Mouse (Mus musculus) kidney, postnatal 4 days (tissue): ENCODE results near the gene Trim56.
"Not testable (repeated sequence)": the region's sequence is repeated elsewhere in the genome, so short reads cannot be mapped to it uniquely, and the experiment has no call there.

Source experiments
- DNase-seq, 2 experiments: peaks; one replicate each; pipeline ENCODE4 v3.0.0; 2021; ENCODE audit warnings: mixed read lengths in 2 of 2

Gene Trim56

DNA sequence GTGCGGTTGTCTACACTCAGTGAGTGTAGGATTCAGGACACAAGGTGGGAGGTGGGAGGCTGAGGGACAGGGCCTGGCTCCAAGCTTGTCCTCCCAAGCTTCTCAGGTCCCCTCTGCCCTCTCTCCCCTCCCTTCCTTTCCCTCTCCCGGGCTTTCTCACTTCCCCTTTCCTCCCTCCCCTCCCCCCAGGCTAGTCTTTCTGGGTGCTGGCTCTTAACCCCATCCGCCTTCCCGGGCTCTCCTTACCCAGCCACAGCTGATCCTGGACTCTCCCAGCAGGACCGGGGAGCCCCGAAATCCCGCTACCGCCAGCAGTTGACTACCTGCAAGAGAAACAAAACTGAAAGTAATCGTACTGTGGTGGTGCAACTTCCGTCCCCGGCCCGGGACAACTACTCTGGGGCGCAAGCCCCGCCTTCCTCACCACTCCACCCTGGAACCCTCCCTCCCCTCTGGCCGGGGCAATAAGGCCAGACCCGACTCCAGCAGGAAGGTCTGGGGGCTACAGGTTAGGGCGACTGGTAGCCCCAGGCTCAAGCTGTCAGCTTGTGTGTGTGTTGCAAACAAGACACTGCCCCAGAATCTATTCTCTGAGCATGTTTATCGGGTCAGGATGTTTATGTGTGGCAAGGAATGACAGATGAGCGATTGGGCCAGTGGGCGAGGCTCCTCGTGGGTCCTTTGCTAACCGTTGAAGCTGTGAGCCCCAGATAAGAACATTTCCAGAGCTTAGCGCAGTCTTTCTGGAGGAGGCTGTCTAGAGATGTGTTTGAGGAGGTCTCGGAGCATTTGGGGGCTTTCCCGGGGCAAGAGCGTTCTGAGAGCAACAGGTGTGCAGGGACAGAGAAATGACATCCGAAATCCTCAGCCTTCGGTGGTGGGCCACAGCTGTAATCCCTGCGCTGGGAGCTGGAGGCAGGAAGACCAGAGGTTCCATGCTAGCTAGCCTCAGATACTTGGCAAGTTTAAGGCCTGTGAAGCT lies at the start of gene Trim56:
TSS of gene Trim56 (minus strand) at position 344 of the 982 bp plus-strand sequence.
- peak; percentile 77 to 87 for DNase-seq

DNA sequence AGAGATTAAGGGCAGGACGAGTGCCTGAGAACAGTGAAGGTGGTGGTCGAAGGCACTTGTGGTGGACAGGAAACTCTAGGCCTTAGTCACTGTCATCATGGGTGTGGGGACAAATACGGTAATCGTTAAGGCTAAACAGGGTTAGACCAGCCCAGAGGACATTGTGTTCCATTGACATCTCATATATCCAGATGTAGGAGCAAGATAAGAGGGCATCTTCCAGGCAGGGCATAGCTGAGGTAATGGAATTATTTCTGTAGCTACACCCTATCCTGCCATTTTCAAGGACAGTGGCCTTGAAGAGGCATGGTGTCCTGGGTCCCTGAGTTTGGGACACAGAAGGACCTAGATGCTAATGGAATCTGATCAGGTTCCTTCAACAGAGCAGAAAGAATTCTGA lies 45.8 kb upstream of the Trim56 start:
- no peak for DNase-seq

DNA sequence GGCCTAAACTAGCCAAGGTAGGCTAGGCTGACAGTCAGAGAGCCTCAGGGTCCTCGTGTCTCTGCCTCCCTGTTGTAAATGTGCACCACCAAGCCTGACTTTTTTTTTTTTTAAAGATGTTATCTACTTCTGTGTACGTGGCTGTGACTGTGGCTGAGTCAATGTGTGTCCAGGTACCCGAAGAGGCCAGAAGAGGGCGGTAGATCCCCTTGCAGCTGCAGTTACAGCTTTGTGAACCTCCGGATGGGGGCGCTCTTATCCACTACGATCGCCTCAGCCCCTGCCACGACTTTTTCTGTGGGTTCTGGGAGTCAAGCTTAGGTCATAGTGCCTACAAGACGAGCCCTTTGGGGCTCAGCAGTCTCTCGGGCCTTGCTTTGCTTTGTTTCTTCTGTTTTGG lies 43.5 kb upstream of the Trim56 start:
- peak; percentile 69 to 71 for DNase-seq

DNA sequence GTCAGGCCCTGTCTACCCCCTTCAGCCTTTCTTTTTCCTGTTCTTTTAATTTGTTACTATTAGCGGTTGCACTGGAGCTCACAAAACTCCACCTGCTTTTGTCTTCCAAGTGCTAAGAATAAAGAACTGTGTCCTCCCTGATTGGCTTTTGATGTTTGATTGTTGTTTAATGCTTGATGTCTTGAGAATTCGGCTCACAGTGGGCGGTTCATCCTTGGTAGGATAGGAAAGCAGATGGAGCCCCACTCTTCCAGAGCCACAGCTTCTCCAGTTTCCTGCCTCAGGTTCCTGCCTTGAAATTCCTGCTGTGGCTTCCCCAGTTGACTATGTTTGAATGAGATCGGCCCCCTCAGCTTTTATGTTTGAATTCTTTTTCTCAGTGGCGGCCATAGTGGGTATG lies 37.3 kb upstream of the Trim56 start:
- no peak for DNase-seq

DNA sequence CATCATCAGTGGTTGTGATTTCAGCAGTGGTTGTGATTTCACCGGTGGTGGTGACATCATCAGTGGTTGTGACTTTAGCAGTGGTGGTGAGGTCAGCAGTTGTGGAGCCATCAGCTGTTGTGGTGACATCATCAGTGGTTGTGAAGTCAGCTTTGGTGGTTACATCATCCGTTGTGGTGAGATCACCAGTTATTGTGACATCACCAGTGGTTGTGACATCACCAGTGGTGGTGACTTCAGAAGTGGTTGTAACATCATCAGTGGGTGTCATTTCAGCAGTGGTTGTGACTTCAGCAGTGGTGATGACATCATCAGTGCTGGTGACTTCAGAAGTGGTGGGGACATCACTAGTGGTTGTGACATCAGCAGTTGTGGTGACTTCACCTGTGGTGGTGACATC lies 36.6 kb upstream of the Trim56 start:
- DNase-seq, result no peak

DNA sequence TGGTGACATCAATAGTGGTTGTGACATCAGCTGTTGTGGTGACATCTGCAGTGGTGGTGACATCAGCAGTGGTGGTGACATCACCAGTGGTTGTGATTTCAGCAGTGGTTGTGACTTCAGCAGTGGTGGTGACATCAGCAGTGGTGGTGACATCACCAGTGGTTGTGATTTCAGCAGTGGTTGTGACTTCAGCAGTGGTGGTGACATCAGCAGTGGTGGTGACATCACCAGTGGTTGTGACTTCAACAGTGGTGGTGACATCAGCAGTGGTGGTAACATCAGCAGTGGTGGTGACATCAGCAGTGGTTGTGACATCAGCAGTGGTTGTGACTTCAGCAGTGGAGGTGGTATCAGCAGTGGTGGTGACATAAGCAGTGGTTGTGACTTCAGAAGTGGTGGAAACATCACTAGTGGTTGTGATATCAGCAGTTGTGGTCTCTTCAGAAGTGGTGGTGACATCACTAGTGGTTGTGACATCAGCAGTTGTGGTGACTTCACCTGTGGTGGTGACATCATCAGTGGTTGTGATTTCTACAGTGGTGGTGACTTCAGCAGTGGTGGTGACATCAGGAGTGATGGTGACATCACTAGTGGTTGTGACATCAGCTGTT lies 33.4 kb upstream of the Trim56 start, which contains the start of gene Muc3:
TSS of gene Muc3 (minus strand) at position 51 of the 611 bp plus-strand sequence.
- DNase-seq, result not testable (repeated sequence)

DNA sequence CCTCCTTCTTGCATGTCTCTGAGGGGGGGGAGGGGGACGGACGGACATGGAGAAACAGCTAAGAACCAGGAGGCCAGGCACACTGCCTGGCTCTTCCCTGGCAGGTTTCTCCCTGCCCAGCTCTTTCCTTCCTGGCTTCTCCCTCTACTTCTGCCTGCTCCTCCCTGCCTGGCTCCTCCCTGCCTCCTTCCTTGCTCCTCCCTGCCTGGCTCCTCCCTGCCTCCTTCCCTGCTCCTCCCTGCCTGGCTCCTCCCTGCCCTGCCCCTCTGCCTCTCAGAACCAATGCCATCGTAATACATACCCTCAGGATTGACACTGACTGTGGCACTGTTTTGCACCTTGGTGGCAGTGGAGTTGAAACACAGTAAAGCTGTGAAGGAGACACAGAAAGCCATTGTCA lies 24.8 kb upstream of the Trim56 start:
- DNase-seq, result no peak

DNA sequence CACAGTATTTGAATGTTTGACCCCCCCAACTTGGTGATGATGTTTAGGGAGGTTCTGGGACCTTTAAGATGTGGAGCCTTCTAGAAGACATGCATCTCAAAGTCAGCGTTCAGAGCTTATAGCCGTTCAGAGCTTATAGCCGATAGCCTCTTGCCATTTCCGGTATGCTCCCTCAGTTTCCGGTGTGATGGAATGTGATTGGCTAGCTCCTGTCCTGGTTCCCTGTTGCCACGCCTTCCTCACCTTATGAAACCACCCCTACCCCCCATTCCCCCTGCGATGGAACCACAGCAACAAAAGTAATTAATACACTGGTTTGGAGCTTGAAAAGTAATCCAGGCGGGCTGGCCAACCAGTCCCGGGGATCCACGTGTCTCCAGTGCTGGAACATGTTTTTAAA lies 23.0 kb upstream of the Trim56 start:
- DNase-seq, result no peak

DNA sequence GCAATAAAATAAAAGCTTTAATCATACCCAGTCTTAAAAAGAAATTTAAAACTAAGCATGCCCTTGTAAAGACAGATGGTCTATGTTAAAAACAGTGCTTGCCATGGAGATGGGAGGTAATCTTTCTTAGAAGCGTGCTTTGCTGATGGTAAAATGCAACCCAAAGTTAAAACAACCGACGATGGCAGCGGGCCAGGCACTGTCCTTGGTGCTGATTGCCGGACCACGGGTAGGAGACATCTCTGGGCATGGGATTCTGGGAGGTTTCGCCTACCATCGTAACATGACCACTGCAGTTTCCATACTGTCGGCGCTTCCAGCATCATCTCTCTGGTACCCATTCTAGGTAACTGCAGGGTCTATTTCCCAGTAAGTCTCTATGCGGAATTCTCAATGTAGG lies 18.9 kb upstream of the Trim56 start:
- peak; percentile 85 to 86 for DNase-seq

DNA sequence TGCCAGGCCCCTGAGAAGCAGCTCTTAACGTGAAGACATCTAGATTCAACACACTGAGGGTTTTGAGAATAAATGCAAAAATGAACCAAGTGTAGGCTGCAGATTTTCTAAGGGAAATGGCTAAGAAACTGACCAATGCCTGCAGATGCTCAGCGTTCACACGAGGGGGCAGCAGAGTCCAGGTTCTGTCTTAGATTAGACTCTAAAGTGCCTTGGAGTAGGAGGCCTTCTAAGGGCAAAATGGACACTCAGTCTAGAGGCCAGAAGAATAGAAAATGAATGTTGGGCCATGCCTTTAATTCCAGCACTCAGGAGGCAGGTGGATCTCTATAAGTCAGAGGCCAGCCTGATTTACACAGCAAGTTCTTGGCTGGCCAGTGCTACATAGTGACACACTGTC lies 15.5 kb upstream of the Trim56 start:
- DNase-seq, result peak; percentile 62 to 71

DNA sequence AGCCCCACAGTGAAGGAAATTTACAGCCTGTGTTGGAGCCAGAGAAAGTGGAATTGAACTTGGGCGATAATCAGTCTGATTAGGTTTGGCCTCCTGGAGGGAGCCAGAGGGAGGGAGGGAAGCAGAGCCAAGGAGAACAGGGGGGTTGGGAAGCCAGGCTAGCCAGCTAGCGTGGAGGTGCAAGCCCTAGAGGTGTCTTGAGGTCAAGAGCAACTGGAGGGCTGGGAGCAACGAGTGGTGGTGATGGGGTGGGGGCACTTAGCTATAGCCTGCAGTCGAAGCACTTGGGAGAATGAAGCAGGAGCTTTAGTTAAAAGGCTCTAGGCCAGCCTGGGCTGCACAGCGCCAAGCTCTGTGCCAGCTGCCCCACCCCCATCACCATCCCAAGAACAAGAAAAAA lies 13.3 kb upstream of the Trim56 start:
- DNase-seq, result peak in 1 of 2 experiments; percentile 49

DNA sequence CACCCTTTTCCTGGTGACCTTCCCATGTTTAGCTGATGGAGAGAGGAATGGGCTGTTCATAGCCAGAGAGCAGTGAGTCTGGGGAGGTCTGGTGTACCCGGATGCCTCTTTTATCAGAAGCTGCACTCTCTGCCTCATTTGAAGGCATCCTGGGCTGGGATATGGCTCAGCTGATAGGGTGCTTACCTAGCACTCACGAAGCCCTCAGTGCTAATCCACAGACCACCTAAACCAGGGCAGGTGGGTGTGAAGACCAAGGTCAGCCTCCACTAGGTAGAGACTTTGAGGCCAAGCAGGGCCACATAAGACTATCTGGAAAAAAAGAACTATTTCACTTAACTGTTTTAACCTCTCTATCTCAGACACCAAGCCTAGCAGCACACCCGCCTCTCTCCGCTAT lies 7.5 kb upstream of the Trim56 start:
- DNase-seq, result no peak

DNA sequence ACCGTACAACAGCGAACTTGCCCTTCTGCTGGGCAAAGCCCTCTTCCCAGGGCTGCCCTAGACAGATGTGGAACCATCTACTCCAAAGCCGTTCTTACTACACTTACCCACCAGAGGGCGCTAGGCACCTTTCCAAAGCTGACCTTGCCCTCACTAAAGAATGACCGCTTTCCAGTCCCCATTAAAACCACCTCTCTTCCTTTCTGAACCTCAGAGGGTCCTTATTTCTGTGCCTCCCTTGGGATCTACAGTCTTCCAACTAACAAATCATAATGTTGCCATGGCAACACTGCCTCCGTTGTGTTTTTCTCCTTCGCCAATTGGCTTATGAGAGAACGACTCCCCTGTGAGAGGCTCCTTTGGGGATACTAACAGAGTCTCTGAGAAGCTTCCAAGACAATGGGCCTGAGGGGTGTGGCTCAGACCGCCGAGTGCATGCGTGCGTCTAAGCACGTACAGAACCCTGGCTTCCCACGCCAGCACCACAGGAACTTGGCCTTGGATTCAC lies 6.7 kb upstream of the Trim56 start:
- peak; percentile 84 to 88 for DNase-seq

DNA sequence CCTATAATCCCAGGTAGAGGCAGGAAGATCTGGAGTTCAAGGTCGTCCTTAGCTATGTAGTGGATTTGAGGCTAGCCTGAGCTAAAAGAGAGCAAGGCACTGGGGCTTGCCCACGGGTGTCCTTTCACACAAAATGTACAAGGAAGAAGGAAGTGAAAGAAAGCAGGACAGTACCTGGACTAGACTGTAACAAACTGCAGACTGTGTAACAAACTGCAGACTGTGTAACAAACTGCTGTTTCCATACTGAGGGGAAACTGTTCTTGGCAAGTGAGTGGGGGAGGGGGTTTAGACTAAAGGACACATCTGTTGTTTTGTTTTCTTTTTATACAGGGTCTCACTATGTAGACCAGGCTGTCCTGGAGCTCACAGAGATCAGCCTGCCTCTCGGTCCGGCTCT lies 5.3 kb upstream of the Trim56 start:
- DNase-seq, result no peak

DNA sequence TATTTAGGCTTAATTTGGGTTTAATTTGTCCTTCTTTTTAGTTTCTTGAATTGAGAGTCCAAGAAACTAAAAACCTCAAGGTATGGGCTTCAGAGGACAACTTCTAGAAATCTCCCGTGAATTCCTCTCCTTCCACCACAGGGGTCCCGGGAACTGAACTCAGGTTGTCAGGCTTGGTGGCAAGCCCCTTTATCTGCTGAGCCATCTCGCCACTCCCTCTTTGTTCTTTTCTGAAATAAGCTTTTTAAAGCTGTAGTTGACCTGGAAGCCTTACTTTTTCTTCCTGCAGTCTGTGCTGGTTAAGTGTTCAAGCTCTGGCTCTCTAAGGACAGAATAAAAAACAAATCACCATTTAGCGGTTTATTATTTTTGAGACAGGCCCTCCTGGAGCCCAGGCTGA lies 2.9 kb upstream of the Trim56 start:
- no peak for DNase-seq

DNA sequence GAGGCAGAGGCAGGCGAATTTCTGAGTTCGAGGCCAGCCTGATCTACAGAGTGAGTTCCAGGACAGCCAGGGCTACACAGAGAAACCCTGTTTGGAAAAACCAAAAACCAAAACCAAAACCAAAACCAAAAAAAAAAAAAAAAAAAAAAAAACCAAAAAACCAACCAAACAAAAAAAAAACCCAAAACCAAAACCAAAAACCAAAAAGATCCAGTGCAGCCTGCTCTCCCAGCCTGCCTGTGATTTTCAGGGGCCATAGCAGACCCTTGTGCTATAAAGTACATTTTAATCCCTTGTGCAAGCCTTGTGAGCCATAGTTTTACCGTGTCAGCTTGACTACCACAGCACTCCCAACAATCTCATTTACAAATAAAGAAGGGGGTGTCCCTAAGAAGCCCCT lies 2.0 kb upstream of the Trim56 start:
- not testable (repeated sequence) for DNase-seq

DNA sequence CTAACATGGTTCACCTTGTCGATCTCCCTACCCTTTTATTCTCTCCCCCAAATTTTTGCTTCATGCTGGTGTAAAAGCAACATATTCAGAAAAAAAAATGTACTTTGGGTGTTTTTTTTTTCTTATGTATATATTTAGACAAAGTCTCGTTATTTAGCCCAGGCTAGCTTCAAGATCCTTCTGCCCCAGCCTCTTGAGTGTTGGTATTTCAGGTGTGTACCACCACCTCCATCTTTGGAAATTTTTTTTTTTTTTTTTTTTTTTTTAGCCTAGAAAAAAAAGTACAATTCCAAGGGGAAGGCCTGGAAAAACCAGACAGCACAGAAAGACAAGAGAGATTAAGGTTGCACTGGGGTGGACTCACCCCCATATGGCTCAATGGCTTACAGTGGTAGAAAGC lies 978 bp upstream of the Trim56 start:
- no peak for DNase-seq

DNA sequence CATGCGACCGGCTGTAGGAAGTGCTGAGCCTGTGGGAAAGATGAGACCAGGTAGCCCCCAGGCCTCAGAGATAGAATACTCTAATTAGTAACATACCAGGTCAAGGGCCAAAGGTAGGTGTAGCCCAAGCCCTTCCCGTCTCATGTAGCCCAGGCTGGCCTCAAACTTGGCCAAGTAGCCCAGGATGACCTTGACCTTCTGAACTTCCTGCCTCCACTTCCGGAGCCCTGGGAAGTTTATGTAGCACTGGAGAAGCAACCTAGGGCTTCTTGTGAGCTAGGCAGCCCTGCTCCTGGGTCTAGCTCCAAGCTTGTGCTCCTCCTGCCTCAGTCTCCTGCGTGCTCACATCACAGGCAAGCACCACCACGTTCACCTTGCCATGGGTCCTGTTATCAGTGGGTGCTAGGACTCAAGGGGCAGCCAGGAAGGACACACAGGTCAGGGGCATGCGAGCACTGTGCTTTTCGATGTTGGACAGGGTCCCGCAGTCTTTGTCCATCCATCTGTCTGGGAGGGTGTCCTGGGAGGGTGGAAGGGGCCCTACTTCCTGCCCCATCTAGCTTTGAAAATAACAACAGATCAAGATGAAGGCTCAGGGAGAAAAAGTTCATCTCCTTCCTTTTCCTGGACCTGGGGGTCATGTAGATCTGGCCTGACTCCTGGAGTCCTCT lies 983 bp downstream of the Trim56 start:
- no peak for DNase-seq

DNA sequence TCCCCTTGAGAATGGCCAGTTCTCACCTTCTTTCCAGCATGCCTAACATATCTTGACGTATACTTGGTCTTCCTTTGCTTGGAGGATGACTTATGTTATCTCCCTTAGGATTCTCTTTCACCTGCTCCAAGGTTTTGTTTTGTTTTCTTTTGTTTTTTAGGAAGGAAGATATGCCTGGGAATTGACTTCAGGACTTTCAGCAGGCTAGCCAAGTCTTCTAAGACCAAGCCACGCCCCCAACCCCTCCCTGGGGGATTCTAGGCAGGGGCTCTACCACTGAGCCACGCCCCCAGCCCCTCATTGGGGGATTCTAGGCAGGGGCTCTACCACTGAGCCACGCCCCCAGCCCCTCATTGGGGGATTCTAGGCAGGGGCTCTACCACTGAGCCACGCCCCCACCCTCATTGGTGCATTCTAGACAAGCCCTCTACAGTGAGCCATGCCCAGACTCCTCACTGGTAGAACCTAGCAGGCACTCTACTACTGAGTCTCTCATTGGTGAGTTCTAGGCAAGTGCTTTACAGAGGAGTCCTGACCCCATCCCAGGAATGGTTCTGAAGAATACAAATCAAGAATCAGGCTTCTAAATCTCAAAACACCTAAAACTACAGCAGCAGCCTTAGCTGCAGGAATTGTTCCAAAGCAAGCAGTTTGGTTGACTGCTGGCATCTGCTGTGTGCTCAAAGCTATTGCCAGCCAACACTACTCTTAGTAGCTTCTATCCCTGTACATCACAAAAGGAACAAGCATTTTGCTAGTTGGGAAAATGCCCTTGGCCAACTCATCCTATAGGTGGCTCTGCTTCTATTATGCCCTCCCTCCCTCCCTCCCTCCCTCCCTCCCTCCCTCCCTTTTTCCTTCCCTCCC lies 4.2 kb downstream of the Trim56 start:
- DNase-seq, result no peak

DNA sequence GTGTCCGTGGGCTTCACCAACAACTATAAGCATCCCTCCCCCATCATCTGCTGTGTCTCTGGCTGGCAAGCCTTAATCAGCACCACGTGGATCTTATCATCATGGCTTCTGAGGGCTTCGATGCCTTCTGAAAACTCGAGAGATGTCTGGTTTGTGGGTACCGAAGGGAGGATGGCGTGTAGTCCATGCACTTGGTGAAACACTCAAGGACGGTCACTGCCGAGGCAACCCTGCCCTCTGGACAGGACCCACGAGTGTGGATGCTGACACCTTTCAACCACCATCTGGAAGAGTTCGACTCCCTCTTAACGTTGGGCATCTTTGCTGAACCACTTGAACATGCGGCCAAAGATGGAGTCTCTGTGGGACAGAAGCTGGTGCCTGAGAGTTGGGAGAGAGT lies 5.1 kb downstream of the Trim56 start:
- no peak for DNase-seq

DNA sequence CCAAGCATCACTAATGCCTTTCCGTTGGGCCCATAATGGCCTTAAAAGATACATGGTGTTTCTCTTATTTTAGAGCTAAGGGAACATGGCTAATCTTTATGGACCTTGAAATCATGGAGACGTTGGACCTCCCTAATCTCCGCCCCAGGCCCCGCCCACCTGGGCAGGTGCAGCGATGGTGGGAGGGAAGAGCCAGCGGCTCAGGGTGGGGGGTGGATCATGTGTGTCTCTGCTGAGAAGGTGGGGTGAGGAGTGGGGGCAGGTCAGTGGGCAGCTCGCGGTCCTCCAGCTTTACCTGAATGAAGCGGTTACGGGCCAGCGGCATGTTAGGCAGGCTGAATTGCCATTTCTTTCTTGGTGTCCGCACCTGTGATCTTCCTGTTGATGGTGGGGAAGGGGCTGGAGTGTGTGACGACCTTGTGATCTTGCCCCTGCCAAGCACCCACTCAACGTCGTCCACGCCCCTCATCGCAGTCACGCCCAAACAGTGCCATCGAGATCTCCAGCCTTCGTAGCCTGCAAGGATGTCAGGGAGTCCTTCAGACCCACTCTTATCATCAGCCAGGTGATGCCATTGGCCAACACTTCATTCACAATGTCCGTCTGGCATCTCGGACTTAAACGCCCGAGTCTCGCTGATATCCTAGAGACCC lies 5.9 kb downstream of the Trim56 start:
- peak; percentile 52 to 70 for DNase-seq

DNA sequence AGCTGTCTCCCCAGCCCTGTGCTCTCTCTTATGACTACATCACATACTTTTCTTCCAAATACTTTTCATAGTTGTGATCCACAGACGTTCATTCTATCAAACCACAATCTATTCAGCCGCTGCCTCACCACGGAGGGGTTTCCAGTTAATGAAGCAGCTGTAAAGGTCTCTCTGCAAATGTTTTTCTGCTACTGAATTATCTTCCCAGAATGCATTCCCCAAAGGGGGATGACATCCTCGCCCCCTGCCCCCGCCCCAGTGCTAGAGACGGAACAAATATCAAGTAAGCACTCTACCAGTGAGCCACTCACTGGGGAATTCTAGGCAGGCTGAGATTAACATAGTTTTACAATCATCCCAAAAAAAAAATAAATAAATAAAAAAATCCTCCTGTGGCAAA lies 7.9 kb downstream of the Trim56 start:
- DNase-seq, result no peak
